Mouse (Mus musculus) neural tube, postnatal 0 days (tissue): ENCODE results near the gene Eif3f. TPM values are rescaled to one million over a fixed set of nuclear protein-coding genes. Genes with fewer than 3 reads are reported as not detected.

Source experiments
- polyA plus RNA-seq: library from polyadenylated mRNA; unstranded; fragments of >200 nt; fragmentation: Nextera tagmentation; extraction: Ambion mirVana; gene quantifications from 2 replicates; pipeline ENCODE4 v1.2.1, GENCODE M21; 2015

Gene Eif3f
- polyA plus RNA-seq: 87.8 and 88.1 TPM in 2 replicates

GRCm38 (mm10) chr7:108933794-108934731, at the start of gene Eif3f:
TSS of gene Eif3f (plus strand) at chr7:108934417.

GRCm38 (mm10) chr7:108884906-108885305, 49.3 kb upstream of the Eif3f start, which contains the start of gene Olfr518:
TSS of gene Olfr518 (minus strand) at chr7:108885006.

GRCm38 (mm10) chr7:108894320-108894719, 39.9 kb upstream of the Eif3f start, which contains the start of gene Olfr519:
TSS of gene Olfr519 (minus strand) at chr7:108894420.

GRCm38 (mm10) chr7:108929726-108930393, 4.4 kb upstream of the Eif3f start, which contains the start of gene Nlrp10:
TSS of gene Nlrp10 (minus strand) at chr7:108930178.

GRCm38 (mm10) chr7:108950312-108950761, 16.1 kb downstream of the Eif3f start, which contains the start of gene Tub:
TSS of gene Tub (plus strand) at chr7:108950338.

Other genes with a start within 250 kb of the Eif3f start
- gene Olfr512, start 221.1 kb upstream of the Eif3f start, polyA plus RNA-seq: not detected in 2 replicates
- not detected in 2 replicates for gene Olfr513, start 183.4 kb upstream of the Eif3f start, polyA plus RNA-seq
- gene Olfr514, start 108.4 kb upstream of the Eif3f start, polyA plus RNA-seq: not detected in 2 replicates
- gene Olfr516, start 83.9 kb upstream of the Eif3f start, polyA plus RNA-seq: not detected in 2 replicates
- not detected in 2 replicates for gene Olfr517, start 62.0 kb upstream of the Eif3f start, polyA plus RNA-seq
- gene Olfr518, start 49.4 kb upstream of the Eif3f start, polyA plus RNA-seq: not detected in 2 replicates
- not detected in 2 replicates for gene Olfr519, start 40.0 kb upstream of the Eif3f start, polyA plus RNA-seq
- gene Nlrp10, start 4.2 kb upstream of the Eif3f start, polyA plus RNA-seq: 0.05 TPM in 1 of 2 replicates, not detected in the other
- gene Tub, start 15.9 kb downstream of the Eif3f start, polyA plus RNA-seq: 23.0 and 29.6 TPM in 2 replicates
- gene Ric3, start 148.9 kb downstream of the Eif3f start, polyA plus RNA-seq: 35.2 and 35.6 TPM in 2 replicates
- gene Lmo1, start 240.8 kb downstream of the Eif3f start, polyA plus RNA-seq: 39.4 and 40.6 TPM in 2 replicates